Mouse (Mus musculus): ENCODE results near the gene Ccdc151.

Ccdc151 gene

GRCm38 (mm10) chr9:21960135-21960534 lies 42.3 kb downstream of the Ccdc151 start:
- no peak for DNase-seq (ENCODE audit: extremely low read depth, insufficient read length, low spot score)

- no peak for DNase-seq (ENCODE audit: extremely low read depth, insufficient read length, low spot score)
These were observed 43.2 kb downstream of the Ccdc151 start for GRCm38 (mm10) chr9:21959244-21959643.

GRCm38 (mm10) chr9:21958372-21958771 lies 44.1 kb downstream of the Ccdc151 start:
- no peak for DNase-seq (ENCODE audit: extremely low read depth, insufficient read length, low spot score)

GRCm38 (mm10) chr9:21955570-21956281 lies 46.7 kb downstream of the Ccdc151 start, which contains the start of gene Swsap1:
TSS of gene Swsap1 (plus strand) at chr9:21955755.
- peak; percentile 96 for DNase-seq (ENCODE audit: extremely low read depth, insufficient read length, low spot score)

GRCm38 (mm10) chr9:21955225-21955569 lies 47.2 kb downstream of the Ccdc151 start:
- DNase-seq (ENCODE audit: extremely low read depth, insufficient read length, low spot score) = no peak

GRCm38 (mm10) chr9:21954635-21955034 lies 47.8 kb downstream of the Ccdc151 start:
- DNase-seq (ENCODE audit: extremely low read depth, insufficient read length, low spot score) = no peak

GRCm38 (mm10) chr9:21953600-21953999 lies 48.8 kb downstream of the Ccdc151 start:
- no peak for DNase-seq (ENCODE audit: extremely low read depth, insufficient read length, low spot score)

- no peak for DNase-seq (ENCODE audit: extremely low read depth, insufficient read length, low spot score)
These were observed 50.5 kb downstream of the Ccdc151 start for GRCm38 (mm10) chr9:21951977-21952376.

- peak; percentile 52 for DNase-seq (ENCODE audit: extremely low read depth, insufficient read length, low spot score)
These were observed 52.1 kb downstream of the Ccdc151 start for GRCm38 (mm10) chr9:21950322-21950721.

- DNase-seq (ENCODE audit: extremely low read depth, insufficient read length, low spot score) = no peak
These were observed 53.6 kb downstream of the Ccdc151 start for GRCm38 (mm10) chr9:21948790-21949189.

- no peak for DNase-seq (ENCODE audit: extremely low read depth, insufficient read length, low spot score)
These were observed 54.3 kb downstream of the Ccdc151 start for GRCm38 (mm10) chr9:21948146-21948545.

- no peak for DNase-seq (ENCODE audit: extremely low read depth, insufficient read length, low spot score)
These were observed 54.8 kb downstream of the Ccdc151 start for GRCm38 (mm10) chr9:21947540-21948130.

GRCm38 (mm10) chr9:21944267-21944666 lies 58.2 kb downstream of the Ccdc151 start:
- no peak for DNase-seq (ENCODE audit: extremely low read depth, insufficient read length, low spot score)

GRCm38 (mm10) chr9:21943638-21944037 lies 58.8 kb downstream of the Ccdc151 start:
- DNase-seq (ENCODE audit: extremely low read depth, insufficient read length, low spot score) = no peak

- DNase-seq (ENCODE audit: extremely low read depth, insufficient read length, low spot score) = no peak
These were observed 59.4 kb downstream of the Ccdc151 start for GRCm38 (mm10) chr9:21943046-21943445.

Measured in 3134 (cell line).